Mouse (Mus musculus) kidney, postnatal 0 days (tissue): Measurements from ENCODE around the gene Jtb. TPM values are rescaled to one million over a fixed set of nuclear protein-coding genes. Genes with fewer than 3 reads are reported as not detected.

Experiments
- ATAC-seq: fragments of 200-750 bp; cut with Nextera tagmentation; replicated peaks from 2 replicates; pipeline ENCODE4 v1.8.0; 2017; ENCODE audit warnings: low read depth, moderate number of reproducible peaks, moderate TSS enrichment, moderate library complexity; ENCODE audit not compliant: low FRiP score
- DNase-seq: peaks from one replicate; pipeline ENCODE4 v3.0.0-alpha.2; 2016; ENCODE audit warnings: low spot score
- H3K27ac ChIP-seq: fragments of 300-500 bp; sonication (generic); 2 replicates; pipeline ENCODE4 v1.5.1; 2014; ENCODE audit warnings: mild to moderate bottlenecking
- H3K27me3 ChIP-seq: fragments of 300-500 bp; sonication (generic); 2 replicates; pipeline ENCODE4 v1.6.1; 2014; ENCODE audit warnings: low read length, mixed read lengths; ENCODE audit not compliant: insufficient read depth
- H3K36me3 ChIP-seq: fragments of 300-500 bp; sonication (generic); 2 replicates; pipeline ENCODE4 v1.6.1; 2014; ENCODE audit warnings: low read length, mixed read lengths; ENCODE audit not compliant: insufficient read depth
- H3K4me1 ChIP-seq: fragments of 300-500 bp; sonication (generic); replicated peaks from 2 replicates; pipeline ENCODE4 v1.6.1; 2014; ENCODE audit warnings: antibody characterized with exemption, low read length, mixed read lengths; ENCODE audit not compliant: insufficient read depth
- H3K4me2 ChIP-seq: fragments of 300-500 bp; sonication (generic); 2 replicates; pipeline ENCODE4 v1.6.1; 2014; ENCODE audit warnings: mild to moderate bottlenecking, low read length, moderate library complexity, mixed read lengths
- H3K4me3 ChIP-seq: fragments of 300-500 bp; sonication (generic); replicated peaks from 2 replicates; pipeline ENCODE4 v1.5.1; 2014; ENCODE audit warnings: low read depth, low read length
- H3K9ac ChIP-seq: fragments of 300-500 bp; sonication (generic); 2 replicates; pipeline ENCODE4 v1.6.1; 2014; ENCODE audit warnings: low read depth, low read length
- H3K9me3 ChIP-seq: fragments of 300-500 bp; sonication (generic); replicated peaks from 2 replicates; pipeline ENCODE4 v1.6.1; 2016; ENCODE audit warnings: low read length, inconsistent platforms, mixed read lengths
- CTCF ChIP-seq: IDR thresholded peaks from 2 replicates; pipeline ENCODE4 v1.5.1; 2016; ENCODE audit warnings: antibody characterized with exemption, low read depth, mild to moderate bottlenecking, moderate library complexity
- WGBS: fragments of 180-500 bp; shearing (Covaris S2); extraction: QIAGEN DNeasy Blood & Tissue Kit; methylation state at CpG from one replicate; pipeline ENCODE4 v1.1.7; 2014; 5-methylcytosine and 5-hydroxymethylcytosine counted together
- polyA plus RNA-seq: library from polyadenylated mRNA; unstranded; fragments of >200 nt; fragmentation: Nextera tagmentation; extraction: Ambion mirVana; gene quantifications from 2 replicates; pipeline ENCODE4 v1.2.1, GENCODE M21; 2015

The Jtb gene
- polyA plus RNA-seq, 1 experiment from 2014 or later, result 160 TPM

- Histone ChIP-seq H3K4me1 (0 out of 2 replicates have a peak, but pooled peaks cover 7% of the 10 kb centered on the region), H3K27ac (no peak overlapping the region)
- 8% methylated on average over 5 of the region's 5 CpGs for WGBS
Observed at GRCm38 (mm10) chr3:90212723-90213122, 18.7 kb upstream of the Jtb start.

GRCm38 (mm10) chr3:90213377-90213866, 18.0 kb upstream of the Jtb start, which contains the start of the genes Rps27 and Rab13:
Rps27 (minus strand) TSS chr3:90213651.
Rab13 (plus strand) TSS chr3:90213695.
- H3K27me3 ChIP-seq, result no peaks in the 10 kb centered on the region
- peak; percentile 98 for DNase-seq

More at GRCm38 (mm10) chr3:90212723-90213122, 18.7 kb upstream of the Jtb start:
- DNase-seq, result no peak
- no peak for ATAC-seq
- Histone ChIP-seq H3K36me3 (peaks cover 29% of the 10 kb centered on the region), H3K27me3 (no peaks in the 10 kb centered on the region), H3K9ac (peak overlapping the region; percentile 94), H3K4me2 (peak overlapping the region; percentile 93), H3K9me3 (no peaks in the 10 kb centered on the region), H3K4me3 (peak overlapping the region; percentile 93)
- no peak for TF ChIP-seq CTCF

GRCm38 (mm10) chr3:90213956-90214684, 17.3 kb upstream of the Jtb start:
- no peak for TF ChIP-seq CTCF
- peak overlapping the region; percentile 93 for H3K4me3 ChIP-seq
- H3K9ac ChIP-seq, result peak overlapping the region; percentile 19; the same call in 1 of the 2 replicates
- DNase-seq (peak; percentile 44), ATAC-seq (no peak)
- 0 out of 2 replicates have a peak, but pooled peaks cover 7% of the 10 kb centered on the region for H3K4me1 ChIP-seq
- WGBS, result 13% methylated on average over 12 of the region's 12 CpGs
- no peaks in the 10 kb centered on the region for H3K9me3 ChIP-seq
- no peaks in the 10 kb centered on the region for H3K27me3 ChIP-seq
- H3K36me3 ChIP-seq, result peaks cover 17% of the 10 kb centered on the region; the same call in 1 of the 2 replicates
- H3K4me2 ChIP-seq, result peak overlapping the region; percentile 64
- H3K27ac ChIP-seq, result 0 out of 2 replicates have a peak overlapping the region, but pooled peaks have one; percentile 15

More at GRCm38 (mm10) chr3:90213377-90213866, 18.0 kb upstream of the Jtb start, which contains the start of the genes Rps27 and Rab13:
- H3K9ac ChIP-seq, result peak within 1 kb of the TSS; percentile 94
- peak within 1 kb of the TSS; percentile 93 for H3K4me3 ChIP-seq
- peak; percentile 90 for ATAC-seq
- H3K9me3 ChIP-seq, result no peaks in the 10 kb centered on the region
- peak within 1 kb of the TSS; percentile 89 for H3K27ac ChIP-seq
- WGBS, result under 1% methylated on average over 42 of the region's 42 CpGs
- peaks cover 24% of the 10 kb centered on the region for H3K36me3 ChIP-seq
- H3K4me1 ChIP-seq, result 0 out of 2 replicates have a peak, but pooled peaks cover 7% of the 10 kb centered on the region
- no peak for TF ChIP-seq CTCF
- peak within 1 kb of the TSS; percentile 93 for H3K4me2 ChIP-seq

- H3K27me3 ChIP-seq, result no peaks in the 10 kb centered on the region
- H3K9me3 ChIP-seq, result no peaks in the 10 kb centered on the region
- no peak overlapping the region for H3K27ac ChIP-seq
- H3K36me3 ChIP-seq, result 0 out of 2 replicates have a peak, but pooled peaks cover 6% of the 10 kb centered on the region
- ATAC-seq, result no peak
- H3K9ac ChIP-seq, result no peak overlapping the region
- TF ChIP-seq CTCF, result peak; percentile 46
- 0 out of 2 replicates have a peak, but pooled peaks cover 8% of the 10 kb centered on the region for H3K4me1 ChIP-seq
- no peak for DNase-seq
- no peak overlapping the region for H3K4me3 ChIP-seq
- H3K4me2 ChIP-seq, result no peak overlapping the region
- WGBS, result 39% methylated on average over 1 of the region's 1 CpGs
Observed at GRCm38 (mm10) chr3:90215825-90216380, 15.5 kb upstream of the Jtb start.

- ATAC-seq (no peak), DNase-seq (peak; percentile 88)
- no peaks in the 10 kb centered on the region for H3K9me3 ChIP-seq
- 8% methylated on average over 6 of the region's 6 CpGs for WGBS
- H3K4me3 ChIP-seq, result peak overlapping the region; percentile 51
- peak overlapping the region; percentile 84 for H3K27ac ChIP-seq
- H3K4me1 ChIP-seq, result peaks cover 13% of the 10 kb centered on the region; the same call in 1 of the 2 replicates
- peak; percentile 84 for TF ChIP-seq CTCF
- H3K27me3 ChIP-seq, result no peaks in the 10 kb centered on the region
- peak overlapping the region; percentile 77 for H3K4me2 ChIP-seq
- H3K36me3 ChIP-seq, result peaks cover 12% of the 10 kb centered on the region
- no peak overlapping the region for H3K9ac ChIP-seq
Observed at GRCm38 (mm10) chr3:90220088-90220487, 11.3 kb upstream of the Jtb start.

- WGBS, result under 1% methylated on average over 18 of the region's 20 CpGs
- Histone ChIP-seq H3K9me3 (no peaks in the 10 kb centered on the region), H3K4me1 (peaks cover 13% of the 10 kb centered on the region; the same call in 1 of the 2 replicates), H3K27me3 (no peaks in the 10 kb centered on the region), H3K4me2 (peak overlapping the region; percentile 77), H3K4me3 (peak overlapping the region; percentile 51), H3K27ac (peak overlapping the region; percentile 84), H3K9ac (peak overlapping the region; percentile 73), H3K36me3 (peaks cover 12% of the 10 kb centered on the region)
- no peak; the same call in 1 of the 2 replicates for TF ChIP-seq CTCF
- DNase-seq, result peak; percentile 88
- peak; percentile 76 for ATAC-seq
Observed at GRCm38 (mm10) chr3:90220531-90220951, 10.9 kb upstream of the Jtb start.
